Mouse (Mus musculus) midbrain, embryonic 13.5 days (tissue): ENCODE data around the gene Mgat4b. TPM values are rescaled to one million over a fixed set of nuclear protein-coding genes. Genes with fewer than 3 reads are reported as not detected.
"Not testable (repeated sequence)": the region's sequence is repeated elsewhere in the genome, so short reads cannot be mapped to it uniquely, and the experiment has no call there.

Experiments used
- ATAC-seq: fragments of 200-750 bp; cut with Nextera tagmentation; 2 replicates; pipeline ENCODE4 v1.8.0; 2017; ENCODE audit warnings: mild to moderate bottlenecking, moderate TSS enrichment, moderate library complexity
- H3K27ac ChIP-seq: fragments of 300-500 bp; sonication (generic); 2 replicates; pipeline ENCODE4 v1.5.1; 2015; ENCODE audit warnings: inconsistent platforms, mild to moderate bottlenecking, moderate library complexity
- H3K27me3 ChIP-seq: fragments of 300-500 bp; sonication (generic); 2 replicates; pipeline ENCODE4 v1.6.1; 2015; ENCODE audit warnings: mild to moderate bottlenecking, inconsistent platforms
- H3K36me3 ChIP-seq: fragments of 300-500 bp; sonication (generic); 2 replicates; pipeline ENCODE4 v1.6.1; 2015; ENCODE audit warnings: mild to moderate bottlenecking, inconsistent platforms
- H3K4me1 ChIP-seq: fragments of 300-500 bp; sonication (generic); replicated peaks from 2 replicates; pipeline ENCODE4 v1.6.1; 2015; ENCODE audit warnings: inconsistent platforms
- H3K4me2 ChIP-seq: fragments of 300-500 bp; sonication (generic); replicated peaks from 2 replicates; pipeline ENCODE4 v1.6.1; 2015; ENCODE audit warnings: moderate library complexity, mild to moderate bottlenecking, inconsistent platforms
- H3K4me3 ChIP-seq: fragments of 300-500 bp; sonication (generic); replicated peaks from 2 replicates; pipeline ENCODE4 v1.5.1; 2015; ENCODE audit warnings: mild to moderate bottlenecking, inconsistent platforms
- H3K9ac ChIP-seq: fragments of 300-500 bp; sonication (generic); replicated peaks from 2 replicates; pipeline ENCODE4 v1.6.1; 2015; ENCODE audit warnings: mild to moderate bottlenecking, inconsistent platforms
- H3K9me3 ChIP-seq: fragments of 300-500 bp; sonication (generic); 2 replicates; pipeline ENCODE4 v1.6.1; 2016; ENCODE audit warnings: mild to moderate bottlenecking, inconsistent platforms
- WGBS: fragments of 180-500 bp; shearing (Covaris S2); methylation state at CpG from one replicate; pipeline ENCODE4 v1.1.7; 2015; 5-methylcytosine and 5-hydroxymethylcytosine counted together
- polyA plus RNA-seq: library from polyadenylated mRNA; unstranded; fragments of >200 nt; fragmentation: Nextera tagmentation; extraction: Ambion mirVana; gene quantifications from 2 replicates; pipeline ENCODE4 v1.2.1, GENCODE M21; 2015

The Mgat4b gene
- 18.0 and 30.1 TPM in 2 replicates for polyA plus RNA-seq

- Histone ChIP-seq H3K4me3 (peak within 1 kb of the TSS; percentile 91), H3K9ac (peak within 1 kb of the TSS; percentile 97), H3K27me3 (no peaks in the 10 kb centered on the region), H3K4me2 (peak within 1 kb of the TSS; percentile 64), H3K4me1 (peaks cover 36% of the 10 kb centered on the region), H3K36me3 (peaks cover 25% of the 10 kb centered on the region), H3K9me3 (no peaks in the 10 kb centered on the region), H3K27ac (peak within 1 kb of the TSS; percentile 98)
- under 1% methylated on average over 46 of the region's 48 CpGs for whole genome bisulfite sequencing
- ATAC-seq: peak; percentile 91
Observed at GRCm38 (mm10) chr11:50210505-50211151, at the start of gene Mgat4b, which contains the start of gene Sqstm1. Gene Mgat4b, plus strand, starts transcription at chr11:50210890. Gene Sqstm1, minus strand, starts transcription at chr11:50210827.

- Histone ChIP-seq H3K4me2 (no peak overlapping the region), H3K27ac (no peak overlapping the region), H3K36me3 (peaks cover 91% of the 10 kb centered on the region), H3K9ac (no peak overlapping the region), H3K27me3 (no peaks in the 10 kb centered on the region), H3K4me1 (no peaks in the 10 kb centered on the region), H3K9me3 (no peaks in the 10 kb centered on the region), H3K4me3 (no peak overlapping the region)
- WGBS: 68% methylated on average over 10 of the region's 10 CpGs
- peak; percentile 44 for ATAC-seq
Observed at GRCm38 (mm10) chr11:50161578-50162304, 48.9 kb upstream of the Mgat4b start.

- Histone ChIP-seq H3K27ac (no peak overlapping the region), H3K9me3 (no peaks in the 10 kb centered on the region), H3K4me1 (no peaks in the 10 kb centered on the region), H3K9ac (no peak overlapping the region), H3K4me2 (no peak overlapping the region), H3K4me3 (no peak overlapping the region), H3K36me3 (peaks cover 84% of the 10 kb centered on the region), H3K27me3 (no peaks in the 10 kb centered on the region)
- ATAC-seq: no peak
- WGBS: 98% methylated on average over 3 of the region's 3 CpGs
Observed at GRCm38 (mm10) chr11:50162338-50163050, 48.2 kb upstream of the Mgat4b start.

- H3K27ac ChIP-seq: no peak overlapping the region
- no peaks in the 10 kb centered on the region for H3K9me3 ChIP-seq
- ATAC-seq: no peak
- WGBS: 87% methylated on average over 5 of the region's 5 CpGs
- H3K4me1 ChIP-seq: no peaks in the 10 kb centered on the region
- no peaks in the 10 kb centered on the region for H3K27me3 ChIP-seq
- H3K4me3 ChIP-seq: no peak overlapping the region
- no peak overlapping the region for H3K9ac ChIP-seq
- peaks cover 70% of the 10 kb centered on the region for H3K36me3 ChIP-seq
- H3K4me2 ChIP-seq: no peak overlapping the region
Observed at GRCm38 (mm10) chr11:50168352-50168751, 42.3 kb upstream of the Mgat4b start.

- H3K4me2 ChIP-seq: peak within 1 kb of the TSS; percentile 73
- peak within 1 kb of the TSS; percentile 78 for H3K9ac ChIP-seq
- WGBS: 5% methylated on average over 19 of the region's 19 CpGs
- not testable (repeated sequence) for H3K9me3 ChIP-seq, H3K27me3 ChIP-seq
- H3K4me3 ChIP-seq: peak within 1 kb of the TSS; percentile 64
- peak within 1 kb of the TSS; percentile 81 for H3K27ac ChIP-seq
- H3K4me1 ChIP-seq: peaks cover 13% of the 10 kb centered on the region
- ATAC-seq: peak; percentile 66
- peaks cover 50% of the 10 kb centered on the region for H3K36me3 ChIP-seq
Observed at GRCm38 (mm10) chr11:50174111-50174729, 36.5 kb upstream of the Mgat4b start, which contains the start of gene Mrnip. Gene Mrnip, plus strand, starts transcription at chr11:50174444.

- H3K27ac ChIP-seq: peak overlapping the region; percentile 81
- H3K4me3 ChIP-seq: peak overlapping the region; percentile 64
- H3K4me2 ChIP-seq: peak overlapping the region; percentile 73
- H3K36me3 ChIP-seq: peaks cover 48% of the 10 kb centered on the region
- peak overlapping the region; percentile 78 for H3K9ac ChIP-seq
- peaks cover 13% of the 10 kb centered on the region for H3K4me1 ChIP-seq
- H3K27me3 ChIP-seq: no peaks in the 10 kb centered on the region
- H3K9me3 ChIP-seq: no peaks in the 10 kb centered on the region
- ATAC-seq: peak; percentile 100
- WGBS: under 1% methylated on average over 27 of the region's 27 CpGs
Observed at GRCm38 (mm10) chr11:50174730-50175187, 35.9 kb upstream of the Mgat4b start.

GRCm38 (mm10) chr11:50176351-50176750 is 34.3 kb upstream of the Mgat4b start:
- Histone ChIP-seq H3K9me3 (no peaks in the 10 kb centered on the region), H3K9ac (no peak overlapping the region; the same call in 1 of the 2 replicates), H3K4me3 (no peak overlapping the region), H3K27ac (no peak overlapping the region), H3K27me3 (no peaks in the 10 kb centered on the region), H3K36me3 (peaks cover 38% of the 10 kb centered on the region), H3K4me1 (peaks cover 13% of the 10 kb centered on the region), H3K4me2 (no peak overlapping the region; the same call in 1 of the 2 replicates)
- WGBS: 76% methylated on average over 3 of the region's 3 CpGs
- no peak for ATAC-seq

GRCm38 (mm10) chr11:50177111-50177510 is 33.6 kb upstream of the Mgat4b start:
- Histone ChIP-seq H3K4me2 (no peak overlapping the region), H3K4me3 (no peak overlapping the region), H3K27me3 (no peaks in the 10 kb centered on the region), H3K9ac (no peak overlapping the region), H3K27ac (no peak overlapping the region), H3K4me1 (peaks cover 13% of the 10 kb centered on the region), H3K9me3 (no peaks in the 10 kb centered on the region), H3K36me3 (peaks cover 34% of the 10 kb centered on the region)
- no peak for ATAC-seq
- 83% methylated on average over 6 of the region's 6 CpGs for WGBS

- no peak overlapping the region for H3K4me3 ChIP-seq
- no peak overlapping the region for H3K27ac ChIP-seq
- no peak overlapping the region for H3K9ac ChIP-seq
- H3K4me1 ChIP-seq: peaks cover 13% of the 10 kb centered on the region
- no peak for ATAC-seq
- H3K27me3 ChIP-seq: no peaks in the 10 kb centered on the region
- no peak overlapping the region for H3K4me2 ChIP-seq
- H3K36me3 ChIP-seq: peaks cover 48% of the 10 kb centered on the region
- H3K9me3 ChIP-seq: no peaks in the 10 kb centered on the region
- 86% methylated on average over 5 of the region's 5 CpGs for WGBS
Observed at GRCm38 (mm10) chr11:50178532-50179488, 31.9 kb upstream of the Mgat4b start.

- H3K27me3 ChIP-seq: no peaks in the 10 kb centered on the region
- H3K9ac ChIP-seq: no peak overlapping the region
- no peak overlapping the region for H3K4me2 ChIP-seq
- WGBS: 81% methylated on average over 6 of the region's 6 CpGs
- no peaks in the 10 kb centered on the region for H3K9me3 ChIP-seq
- peaks cover 57% of the 10 kb centered on the region for H3K36me3 ChIP-seq
- no peak for ATAC-seq
- H3K27ac ChIP-seq: no peak overlapping the region
- no peak overlapping the region for H3K4me3 ChIP-seq
- H3K4me1 ChIP-seq: peaks cover 8% of the 10 kb centered on the region
Observed at GRCm38 (mm10) chr11:50180478-50181231, 30.0 kb upstream of the Mgat4b start.
